In the genomic region with DNA sequence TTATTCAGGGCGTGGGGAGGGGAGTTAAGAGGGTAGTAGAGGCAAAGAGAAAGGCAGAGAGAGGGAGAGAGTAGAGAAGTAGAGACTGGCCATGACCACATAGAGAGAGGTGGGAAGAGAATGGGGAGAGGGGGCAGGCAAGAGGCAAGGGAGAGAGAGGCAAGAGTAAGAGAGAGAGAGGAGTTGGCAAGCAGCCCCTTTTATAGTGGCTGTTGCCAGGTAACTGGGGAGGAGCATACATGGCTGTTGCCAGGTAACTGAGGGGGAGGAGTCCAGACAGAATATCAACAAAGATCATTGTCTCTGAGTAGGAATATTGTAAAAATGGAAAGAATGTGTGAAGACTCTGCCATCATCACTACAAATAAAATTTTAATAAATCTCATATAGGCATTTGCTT, we compare ENCODE assay signal across 20 mouse cellular contexts.
DNase-seq lines count a peak whose midpoint lies in the region; ATAC-seq and TF ChIP-seq lines count a peak whose summit lies in the region.
"Had no signal": no experiment of that assay in that cellular context is flagged by ENCODE, and none has a peak within 500 bp of the region (broad histone marks: within the 10 kb centered on the region; RNA-seq: fewer than 3 reads in every experiment).

No protein-coding gene starts in this region.

- no peaks in the 10 kb centered on the region for H3K36me3 ChIP-seq in hindbrain, embryonic 16.5 days (ENCODE audit: control insufficient read depth, insufficient read depth, low read length)
- no peaks in the 10 kb centered on the region for H3K36me3 ChIP-seq in hindbrain, embryonic 10.5 days
- no peaks in the 10 kb centered on the region for H3K36me3 ChIP-seq in intestine, postnatal 0 days (ENCODE audit: control insufficient read depth, insufficient read depth)

- intact Hi-C loops in gastrocnemius, postnatal 14 days (cut with DNase I; ENCODE audit: low total_unique reads), result no loop called here

- peak; percentile 69 to 72 for DNase-seq in cerebellum, postnatal 10 days
- no peak for DNase-seq in cerebellum, postnatal 36 days
- no peak for DNase-seq in hindbrain, embryonic 10.5 days (ENCODE audit: low spot score)
- DNase-seq in retina, postnatal 1 day, result peak; percentile 25
- DNase-seq in retina, embryonic 14.5 days (ENCODE audit: low spot score), result no peak
- DNase-seq in gastrocnemius, postnatal 14 days, result no peak
- DNase-seq: adrenal gland, adult 8-10 months; cerebellum, adult 9-11 months; embryo, embryonic 11 days; gastrocnemius, adult 2 months; heart, postnatal 10 days; kidney, adult 18-20 months; kidney, postnatal 10 days; liver; lung, postnatal 10 days; thymus, postnatal 14 days had no signal

- no peak overlapping the region for H3K4me2 ChIP-seq in hindbrain, embryonic 16.5 days (ENCODE audit: low read length)
- no peak overlapping the region for H3K4me2 ChIP-seq in intestine, postnatal 0 days (replicated peaks; ENCODE audit: low read depth)
- H3K4me2 ChIP-seq: heart, embryonic 11.5 days had no signal

- no peaks in the 10 kb centered on the region for H3K4me1 ChIP-seq in hindbrain, embryonic 16.5 days (ENCODE audit: control insufficient read depth, insufficient read depth, low read depth, low read length)
- no peaks in the 10 kb centered on the region; the same call in 1 of the 2 replicates for H3K4me1 ChIP-seq in hindbrain, embryonic 10.5 days (replicated peaks)
- H3K4me1 ChIP-seq in intestine, postnatal 0 days (replicated peaks; ENCODE audit: control insufficient read depth, insufficient read depth, low read length), result no peaks in the 10 kb centered on the region

- H3K9me3 ChIP-seq in hindbrain, embryonic 16.5 days (ENCODE audit: control insufficient read depth, low read length), result no peaks in the 10 kb centered on the region
- H3K9me3 ChIP-seq in hindbrain, embryonic 10.5 days, result no peaks in the 10 kb centered on the region
- no peaks in the 10 kb centered on the region for H3K9me3 ChIP-seq in intestine, postnatal 0 days (ENCODE audit: control insufficient read depth)

- H3K27me3 ChIP-seq in hindbrain, embryonic 16.5 days (replicated peaks; ENCODE audit: control insufficient read depth, insufficient read depth, low read length), result no peaks in the 10 kb centered on the region
- H3K27me3 ChIP-seq in hindbrain, embryonic 10.5 days (ENCODE audit: insufficient read depth, poor library complexity, severe bottlenecking), result no peaks in the 10 kb centered on the region
- H3K27me3 ChIP-seq in intestine, postnatal 0 days (replicated peaks; ENCODE audit: control insufficient read depth, insufficient read depth, low read length), result no peaks in the 10 kb centered on the region

- no peak overlapping the region for H3K9ac ChIP-seq in hindbrain, embryonic 16.5 days (ENCODE audit: low read depth, low read length)
- no peak overlapping the region for H3K9ac ChIP-seq in intestine, postnatal 0 days (ENCODE audit: low read depth, low read length)

- TF ChIP-seq CTCF in intestine, postnatal 0 days (IDR thresholded peaks at IDR 0.05; ENCODE audit: low read depth), result no peak

- no peak overlapping the region for H3K27ac ChIP-seq in hindbrain, embryonic 16.5 days (ENCODE audit: low read depth, low read length)
- H3K27ac ChIP-seq in hindbrain, embryonic 10.5 days, result no peak overlapping the region
- H3K27ac ChIP-seq in intestine, postnatal 0 days (ENCODE audit: low read depth, low read length), result no peak overlapping the region
- H3K27ac ChIP-seq: gastrocnemius, adult 2 months; stomach, postnatal 0 days had no signal

- no peak overlapping the region for H3K4me3 ChIP-seq in hindbrain, embryonic 16.5 days (ENCODE audit: low read length)
- H3K4me3 ChIP-seq in hindbrain, embryonic 10.5 days, result no peak overlapping the region
- no peak overlapping the region for H3K4me3 ChIP-seq in intestine, postnatal 0 days (ENCODE audit: low read depth, low read length)
- H3K4me3 ChIP-seq: gastrocnemius, adult 2 months had no signal

- ATAC-seq in hindbrain, embryonic 16.5 days, result peak; percentile 70; the same call in 1 of the 2 replicates
- no peak for ATAC-seq in intestine, postnatal 0 days

- 83% methylated on average over 1 of the region's 1 CpGs for WGBS in hindbrain, embryonic 16.5 days
- WGBS in hindbrain, embryonic 10.5 days, result 70% methylated on average over 1 of the region's 1 CpGs
- 55% methylated on average over 1 of the region's 1 CpGs for WGBS in intestine, postnatal 0 days

Comparison
In these comparisons a context has a peak if more than half of its experiments do, and no peak if none do; other contexts are left out.
1. DNase-seq: peak in cerebellum, postnatal 10 days (2 of 2) and retina, postnatal 1 day (single experiment); none in cerebellum, postnatal 36 days (0 of 2), hindbrain, embryonic 10.5 days (single experiment), retina, embryonic 14.5 days (single experiment) and gastrocnemius, postnatal 14 days (single experiment).